Mouse (Mus musculus) mature B cell (primary cell): ENCODE data around the gene Kbtbd3.

ENCODE experiments used
- in situ Hi-C: fragments of 300-500 bp; cut with MboI; formaldehyde crosslinking; loops from 2 replicates; pipeline ENCODE4 v1.14.3; 2019

Gene Kbtbd3

GRCm38 (mm10) chr9:4309351-4310085, at the start of gene Kbtbd3, which contains the start of gene Aasdhppt:
TSS of gene Kbtbd3 (plus strand) at chr9:4309833.
TSS of gene Aasdhppt (minus strand) at chr9:4309471.
- in situ Hi-C loops, result loop anchor here (25.0 kb wide), 1 partner anchor 972 kb away; the partner anchor contains the start of gene Alkbh8

GRCm38 (mm10) chr9:4259841-4260745, 49.5 kb upstream of the Kbtbd3 start:
- in situ Hi-C loops, result no loop called here

DNA sequence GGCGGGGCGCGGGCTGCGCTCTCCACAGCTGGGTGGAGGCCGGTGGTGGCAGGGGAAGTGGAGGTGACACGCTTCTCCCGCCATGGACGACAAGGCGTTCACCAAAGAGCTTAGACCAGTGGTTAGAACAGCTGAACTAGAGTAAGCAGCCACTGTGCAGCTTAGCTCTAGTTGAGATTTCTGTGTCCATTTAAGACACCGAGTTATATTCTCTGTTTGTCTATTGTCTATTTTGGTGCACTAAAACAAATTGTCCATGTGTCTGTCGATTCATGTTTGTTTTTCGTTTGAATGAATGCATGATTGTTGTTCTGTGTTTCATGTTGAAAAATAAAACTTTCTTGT, 48.9 kb upstream of the Kbtbd3 start:
- in situ Hi-C loops, result no loop called here

DNA sequence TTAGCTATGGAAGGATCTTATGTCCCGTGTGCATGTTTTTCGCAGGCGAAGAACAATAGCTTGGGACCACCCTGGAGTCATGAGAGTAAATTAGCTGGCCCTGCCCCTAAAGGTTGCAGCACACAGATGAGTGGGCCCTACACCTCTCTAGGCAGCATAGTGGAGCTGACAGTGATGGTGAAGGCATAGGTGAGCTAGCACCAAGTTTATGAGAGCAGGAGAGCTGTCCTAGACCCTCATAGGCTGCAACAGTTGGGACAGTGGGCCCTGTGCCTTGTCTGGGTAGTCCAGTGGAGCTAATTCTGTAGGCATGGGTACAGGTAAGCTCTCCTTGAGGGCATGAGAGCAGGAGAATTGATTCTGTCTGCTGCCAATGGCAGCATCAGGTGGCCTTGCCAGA, 42.8 kb upstream of the Kbtbd3 start:
- in situ Hi-C loops, result no loop called here

- in situ Hi-C loops, result no loop called here
These were observed 25.8 kb upstream of the Kbtbd3 start for GRCm38 (mm10) chr9:4283850-4284249.

GRCm38 (mm10) chr9:4300466-4300865, 9.2 kb upstream of the Kbtbd3 start:
- in situ Hi-C loops, result loop anchor here (25.0 kb wide), 1 partner anchor 963 kb away; the partner anchor contains the start of gene Alkbh8

DNA sequence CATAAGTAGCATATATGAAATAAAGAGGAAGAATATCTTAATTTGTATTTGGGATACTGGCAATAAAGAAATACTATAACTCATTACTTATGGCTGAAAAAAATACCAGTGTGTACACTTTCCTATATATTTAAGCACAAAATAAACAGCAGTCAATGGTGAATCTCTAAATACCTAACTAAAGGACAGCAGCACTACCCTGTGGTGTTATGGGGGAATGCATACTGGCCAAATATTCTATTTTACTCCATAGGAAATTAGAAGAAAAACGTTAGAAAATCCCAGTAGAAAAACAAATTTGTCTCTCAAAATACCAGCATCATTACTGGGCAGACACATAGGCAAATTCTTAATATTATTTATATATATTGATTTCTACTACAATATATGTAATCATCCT, 4.8 kb upstream of the Kbtbd3 start:
- in situ Hi-C loops, result loop anchor here (25.0 kb wide), 1 partner anchor 968 kb away; the partner anchor contains the start of gene Alkbh8

DNA sequence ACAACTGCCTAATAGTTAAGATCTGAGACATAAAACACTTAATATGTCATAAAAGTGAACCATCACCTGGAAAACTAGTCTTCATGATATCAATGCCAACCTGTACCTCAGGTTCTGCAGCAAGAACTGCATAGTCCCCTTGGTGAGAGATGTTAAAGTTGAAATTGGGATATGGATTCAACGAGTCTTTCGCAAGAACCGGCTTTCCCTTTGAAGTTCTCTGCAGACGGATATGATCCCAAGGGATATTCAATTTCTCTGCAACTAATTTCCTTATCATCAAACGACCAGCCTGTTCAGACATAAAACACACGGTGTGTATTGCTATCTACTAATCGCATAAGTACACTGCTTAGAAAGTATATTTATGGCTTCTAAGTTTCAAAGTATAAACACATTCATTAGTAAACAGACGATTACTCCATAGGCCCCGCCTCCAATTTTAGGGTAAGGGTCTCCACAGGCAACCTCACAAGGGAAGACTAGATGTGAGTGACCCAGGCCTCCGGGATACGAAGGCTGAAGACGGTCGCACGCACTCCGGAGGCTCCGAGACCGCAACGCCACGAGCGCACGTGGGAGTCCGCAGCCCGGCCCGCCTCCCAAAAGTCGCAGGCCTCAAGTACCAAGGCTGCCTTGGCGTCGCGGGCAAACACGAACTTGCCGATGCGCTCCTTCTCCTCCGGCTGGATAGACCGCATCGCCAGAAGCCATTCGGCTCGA, 844 bp upstream of the Kbtbd3 start:
- in situ Hi-C loops, result loop anchor here (25.0 kb wide), 1 partner anchor 971 kb away; the partner anchor contains the start of gene Alkbh8

DNA sequence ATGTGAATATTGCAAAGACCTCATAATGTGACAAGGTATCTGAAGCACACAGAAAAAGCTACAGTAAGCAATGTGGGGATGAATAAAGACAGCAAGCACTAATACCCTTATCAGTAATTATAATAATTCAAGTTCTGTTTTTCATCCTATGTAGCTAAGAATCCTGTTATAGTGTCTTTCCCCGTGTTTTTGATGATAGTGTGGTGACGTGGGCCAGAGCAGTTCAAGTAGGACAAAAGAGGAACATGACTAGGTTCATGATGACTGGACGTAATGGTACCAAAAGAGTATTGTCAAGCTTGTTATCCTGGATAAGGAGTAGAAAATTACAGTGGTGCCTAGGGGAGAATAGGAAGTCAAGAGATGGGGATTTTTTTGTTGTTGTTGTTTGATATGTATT, 1.1 kb downstream of the Kbtbd3 start:
- in situ Hi-C loops, result loop anchor here (25.0 kb wide), 1 partner anchor 973 kb away; the partner anchor contains the start of gene Alkbh8

GRCm38 (mm10) chr9:4311162-4311561, 1.5 kb downstream of the Kbtbd3 start:
- in situ Hi-C loops, result loop anchor here (25.0 kb wide), 1 partner anchor 974 kb away; the partner anchor contains the start of gene Alkbh8

DNA sequence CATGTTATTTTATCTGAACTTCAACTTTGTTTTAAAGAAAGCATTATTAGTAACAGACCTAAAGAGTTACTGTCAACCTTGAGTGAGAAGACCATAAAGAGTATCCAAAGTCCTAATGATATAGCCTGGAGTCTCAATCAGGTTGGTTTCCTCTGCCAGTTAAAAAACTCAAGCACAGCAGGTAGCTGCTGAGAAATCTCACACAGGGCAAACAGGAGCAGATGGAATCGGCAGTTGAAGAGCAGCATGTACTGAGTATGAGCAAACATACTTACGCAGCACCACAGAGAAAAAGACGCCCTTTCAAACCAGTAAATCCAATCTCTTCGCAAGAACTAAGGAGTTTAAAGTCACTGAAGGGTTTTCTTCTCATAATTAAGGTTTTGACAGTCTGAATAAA, 4.3 kb downstream of the Kbtbd3 start:
- in situ Hi-C loops, result loop anchor here (25.0 kb wide), 1 partner anchor 977 kb away; the partner anchor contains the start of gene Alkbh8

DNA sequence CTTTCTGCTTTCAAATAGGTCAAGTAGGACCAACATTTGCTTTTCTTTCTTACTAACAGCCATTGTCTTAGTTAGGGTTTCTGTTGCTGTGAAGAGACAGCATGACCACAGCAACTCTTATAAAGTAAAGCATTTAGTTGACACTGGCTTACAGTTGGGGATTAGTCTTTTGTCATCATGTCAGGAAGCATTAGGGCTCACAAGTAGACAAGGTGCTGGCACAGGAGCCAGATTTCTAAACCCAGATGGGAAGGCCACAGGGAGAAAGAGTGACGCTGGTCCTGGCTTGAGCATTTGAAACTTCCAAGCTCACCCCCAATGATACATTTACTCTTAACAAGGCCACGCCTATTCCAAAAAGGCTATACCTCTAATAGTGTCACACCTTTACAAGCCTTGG, 6.1 kb downstream of the Kbtbd3 start:
- in situ Hi-C loops, result loop anchor here (25.0 kb wide), 1 partner anchor 978 kb away; the partner anchor contains the start of gene Alkbh8

DNA sequence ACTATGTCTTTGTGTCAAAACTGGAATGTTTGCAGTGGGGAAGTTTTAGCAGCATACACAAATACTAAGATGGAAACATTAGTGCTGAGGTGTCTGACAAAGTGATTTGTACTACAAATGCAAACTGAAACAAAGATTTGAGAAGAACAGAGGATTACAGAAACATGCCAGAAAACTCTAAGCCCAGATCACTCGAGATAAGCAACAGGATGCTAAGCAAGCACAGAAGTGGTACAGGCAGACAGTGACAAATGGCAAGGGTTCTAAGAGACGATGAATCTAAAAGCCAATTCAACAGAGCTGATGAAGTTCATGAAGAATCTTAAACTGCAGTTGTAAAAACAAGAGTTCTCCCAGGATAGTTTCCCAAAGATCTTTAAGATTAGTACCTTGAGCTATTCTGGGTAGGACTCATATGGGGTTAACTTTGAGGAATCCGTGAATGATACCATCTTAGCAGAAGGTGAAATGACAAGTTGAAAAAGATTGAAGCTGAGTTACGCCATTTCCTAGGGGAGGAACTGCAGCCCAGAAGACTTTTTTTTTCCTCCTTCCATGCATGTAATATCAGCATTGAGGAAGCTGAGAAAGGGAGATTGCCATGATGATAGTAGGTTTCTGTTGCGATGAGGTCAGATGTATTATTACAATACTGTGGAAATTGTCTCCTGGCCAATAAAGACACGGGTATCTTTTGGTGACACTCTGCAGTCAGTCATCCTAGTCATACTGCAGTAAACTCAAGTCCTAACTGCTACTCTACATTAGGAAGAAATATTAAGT, 9.5 kb downstream of the Kbtbd3 start:
- in situ Hi-C loops, result loop anchor here (25.0 kb wide), 1 partner anchor 982 kb away; the partner anchor contains the start of gene Alkbh8

DNA sequence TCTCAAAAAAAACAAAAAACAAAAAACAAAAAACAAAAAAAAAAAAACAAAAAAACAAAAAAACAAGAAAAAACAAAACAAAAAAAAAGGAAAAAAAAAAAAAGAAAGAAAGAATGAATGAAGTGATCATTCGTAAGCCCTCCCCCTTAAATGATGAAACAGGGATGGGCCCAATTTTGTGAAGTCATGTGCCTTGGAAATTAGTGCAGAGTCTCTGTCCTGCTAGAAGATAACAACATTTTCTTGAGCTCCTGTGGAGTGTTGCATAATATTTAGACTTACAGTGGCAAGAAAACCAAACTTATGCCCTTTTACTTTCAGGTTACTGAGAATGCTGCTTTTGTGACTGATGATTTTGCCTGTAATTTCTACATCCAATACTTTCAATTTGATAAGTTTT, 43.5 kb downstream of the Kbtbd3 start:
- in situ Hi-C loops, result no loop called here

DNA sequence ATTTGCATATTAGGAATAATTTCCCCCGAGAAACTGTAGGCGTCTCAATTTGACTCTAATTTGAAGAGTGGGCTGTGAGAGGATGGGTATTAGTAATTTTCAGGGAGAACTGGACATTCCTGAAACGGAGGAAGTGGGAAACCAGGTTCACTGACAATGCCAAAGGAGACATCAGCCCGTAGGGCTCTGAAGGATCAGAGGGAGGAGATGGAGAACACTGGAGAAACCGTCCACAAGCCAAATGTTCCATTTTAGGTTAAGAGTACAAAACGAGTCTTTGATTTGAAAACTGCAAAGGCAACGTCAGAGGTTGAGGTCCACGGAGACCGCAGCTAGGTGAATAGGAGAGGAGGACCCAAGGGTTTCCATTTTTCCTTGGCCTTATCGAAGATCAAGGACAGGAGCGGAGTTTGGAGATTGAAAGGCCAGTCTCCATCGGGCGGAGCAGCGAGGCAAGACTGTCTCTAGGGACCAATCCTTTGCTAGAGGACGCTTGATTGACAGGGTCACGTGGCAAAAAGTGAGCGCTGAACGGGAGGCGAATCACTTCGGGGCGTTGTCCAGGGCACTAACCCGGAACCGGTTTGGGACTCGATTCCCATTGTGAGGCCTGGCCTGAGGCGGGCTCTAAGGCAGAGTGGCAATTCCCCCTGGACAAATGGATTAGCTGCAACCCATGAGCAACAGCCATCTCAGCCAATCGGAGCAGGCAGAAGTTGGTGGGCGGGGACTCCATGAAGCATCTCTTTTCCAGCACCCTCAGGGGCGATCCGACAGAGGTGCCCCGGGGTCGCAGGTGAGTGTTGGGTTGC, 66.4 kb downstream of the Kbtbd3 start, which contains the start of gene Msantd4:
TSS of gene Msantd4 (plus strand) at position 735 of the 812 bp plus-strand sequence.
- in situ Hi-C loops, result no loop called here

DNA sequence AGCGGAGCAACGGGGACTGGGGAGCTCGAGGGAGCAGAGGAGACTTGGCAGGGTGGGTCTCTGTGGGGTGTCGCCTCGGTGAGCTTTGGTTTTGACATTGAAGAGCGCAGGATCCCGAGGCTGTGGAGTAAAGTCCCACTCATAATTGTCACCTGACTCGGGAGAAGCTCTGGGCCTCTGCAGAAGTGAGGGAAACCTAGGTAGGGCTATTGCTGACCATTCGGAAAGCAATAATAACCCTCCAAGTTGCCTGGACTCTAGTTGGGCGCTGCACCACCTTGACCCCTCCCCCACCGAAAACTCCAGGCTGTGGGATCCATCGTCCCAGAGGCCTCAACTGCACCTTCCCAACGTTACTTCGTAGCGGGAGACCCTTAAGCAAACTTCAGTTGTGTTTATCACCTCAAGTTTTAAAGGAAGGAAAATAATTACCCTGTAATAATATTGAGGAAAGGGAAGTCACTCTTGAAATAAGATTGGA, 67.0 kb downstream of the Kbtbd3 start:
- in situ Hi-C loops, result no loop called here
